ENCODE assay signal across 8 mouse cellular contexts in genomic region chr17:3084551-3084930, GRCm38 (mm10). TPM values are rescaled to one million over a fixed set of nuclear protein-coding genes. Genes with fewer than 3 reads are reported as not detected.
DNase-seq lines count a peak whose midpoint lies in the region; ATAC-seq and TF ChIP-seq lines count a peak whose summit lies in the region.

No protein-coding gene starts in this region.

- H3K4me3 ChIP-seq in embryonic facial prominence, embryonic 13.5 days, result peak overlapping the region; percentile 51
- peak overlapping the region; percentile 62 for H3K4me3 ChIP-seq in heart, embryonic 10.5 days
- H3K4me3 ChIP-seq in liver, embryonic 14.5 days (ENCODE audit: insufficient read depth in 1 of 2, low read depth in 2 of 2, low read length in 2 of 2), result peak overlapping the region; percentile 69 to 73
- peak overlapping the region; percentile 47 for H3K4me3 ChIP-seq in neural tube, embryonic 12.5 days

- peak overlapping the region; percentile 65 for H3K4me2 ChIP-seq in embryonic facial prominence, embryonic 13.5 days
- H3K4me2 ChIP-seq in liver, embryonic 14.5 days (ENCODE audit: low read depth), result peak overlapping the region; percentile 60
- peak overlapping the region; percentile 64 for H3K4me2 ChIP-seq in neural tube, embryonic 12.5 days (replicated peaks)

- TF ChIP-seq EP300 in liver, embryonic 14.5 days (IDR thresholded peaks at IDR 0.05; ENCODE audit: low read depth), result no peak

- H3K27ac ChIP-seq in embryonic facial prominence, embryonic 13.5 days, result peak overlapping the region; percentile 93
- H3K27ac ChIP-seq in heart, embryonic 10.5 days, result peak overlapping the region; percentile 87
- H3K27ac ChIP-seq in liver, embryonic 14.5 days, result peak overlapping the region; percentile 93
- peak overlapping the region; percentile 70; the same call in 1 of the 2 replicates for H3K27ac ChIP-seq in neural tube, embryonic 12.5 days

- H3K27me3 ChIP-seq in embryonic facial prominence, embryonic 13.5 days, result no peaks in the 10 kb centered on the region
- no peaks in the 10 kb centered on the region for H3K27me3 ChIP-seq in heart, embryonic 10.5 days (ENCODE audit: insufficient read depth, poor library complexity, severe bottlenecking)
- no peaks in the 10 kb centered on the region for H3K27me3 ChIP-seq in liver, embryonic 14.5 days (ENCODE audit: control insufficient read depth, insufficient read depth, low read length)
- no peaks in the 10 kb centered on the region for H3K27me3 ChIP-seq in neural tube, embryonic 12.5 days (replicated peaks)

- ATAC-seq in embryonic facial prominence, embryonic 13.5 days (ENCODE audit: insufficient number of reproducible peaks, insufficient read depth, low FRiP score, low TSS enrichment, low read depth), result peak; percentile 0; the same call in 1 of the 2 replicates
- peak; percentile 46 for ATAC-seq in liver, embryonic 14.5 days (ENCODE audit: insufficient read depth)
- ATAC-seq in neural tube, embryonic 12.5 days (ENCODE audit: low FRiP score, low read depth), result peak; percentile 46

- H3K9me3 ChIP-seq in embryonic facial prominence, embryonic 13.5 days, result peaks cover 3% of the 10 kb centered on the region
- H3K9me3 ChIP-seq in heart, embryonic 10.5 days, result peaks cover 3% of the 10 kb centered on the region
- no peaks in the 10 kb centered on the region for H3K9me3 ChIP-seq in liver, embryonic 14.5 days (ENCODE audit: control insufficient read depth, low read length)
- H3K9me3 ChIP-seq in neural tube, embryonic 12.5 days, result peaks cover 3% of the 10 kb centered on the region; the same call in 1 of the 2 replicates

- no peaks in the 10 kb centered on the region for H3K36me3 ChIP-seq in embryonic facial prominence, embryonic 13.5 days
- no peaks in the 10 kb centered on the region for H3K36me3 ChIP-seq in heart, embryonic 10.5 days
- no peaks in the 10 kb centered on the region for H3K36me3 ChIP-seq in liver, embryonic 14.5 days (replicated peaks; ENCODE audit: control insufficient read depth, insufficient read depth, low read depth)
- H3K36me3 ChIP-seq in neural tube, embryonic 12.5 days, result no peaks in the 10 kb centered on the region

- peak; percentile 91 for TF ChIP-seq CTCF in liver, embryonic 14.5 days (IDR thresholded peaks at IDR 0.05; ENCODE audit: low read depth)

- under 1% methylated on average over 31 of the region's 31 CpGs for WGBS in embryonic facial prominence, embryonic 13.5 days
- under 1% methylated on average over 31 of the region's 31 CpGs for WGBS in heart, embryonic 10.5 days
- under 1% methylated on average over 30 of the region's 31 CpGs for WGBS in liver, embryonic 14.5 days (ENCODE audit: insufficient replicate concordance)
- under 1% methylated on average over 31 of the region's 31 CpGs for WGBS in neural tube, embryonic 12.5 days

- H3K9ac ChIP-seq in embryonic facial prominence, embryonic 13.5 days, result peak overlapping the region; percentile 68
- H3K9ac ChIP-seq in liver, embryonic 14.5 days (replicated peaks), result peak overlapping the region; percentile 74
- H3K9ac ChIP-seq in neural tube, embryonic 12.5 days, result peak overlapping the region; percentile 48; the same call in 1 of the 2 replicates

- 0 out of 2 replicates have a peak, but pooled peaks cover 4% of the 10 kb centered on the region for H3K4me1 ChIP-seq in embryonic facial prominence, embryonic 13.5 days
- H3K4me1 ChIP-seq in heart, embryonic 10.5 days, result no peaks in the 10 kb centered on the region
- peaks cover 0 to 7% of the 10 kb centered on the region in 2 experiments; a peak in 2 of 4 replicates for H3K4me1 ChIP-seq in liver, embryonic 14.5 days (replicated peaks; ENCODE audit: control insufficient read depth in 2 of 2, insufficient read depth in 2 of 2, low read length in 1 of 2)
- no peaks in the 10 kb centered on the region for H3K4me1 ChIP-seq in neural tube, embryonic 12.5 days

- peak; percentile 69 for DNase-seq in 416B (ENCODE audit: low read depth)
- DNase-seq in adrenal gland, postnatal 14 days, result peak; percentile 85
- peak; percentile 86 for DNase-seq in heart, embryonic 10.5 days (ENCODE audit: low spot score)
- DNase-seq in kidney, postnatal 10 days, result peak; percentile 89
- DNase-seq in liver, embryonic 14.5 days (ENCODE audit: low read depth in 3 of 3, low spot score in 3 of 3), result no peak
- DNase-seq in telencephalon, adult 2 months (ENCODE audit: low read depth, low spot score), result peak; percentile 6

RNA-seq across cellular contexts. Expression of gene Scaf8, which starts 30.2 kb away (rescaled TPM):
- 40.4 and 44.0 TPM in 2 replicates for total RNA-seq in adrenal gland, postnatal 14 days (2021)
- polyA plus RNA-seq in embryonic facial prominence, embryonic 13.5 days (2015; fragmentation: Nextera tagmentation; extraction: Ambion mirVana), result 22.7 and 22.8 TPM in 2 replicates
- polyA plus RNA-seq in heart, embryonic 10.5 days (2016; fragmentation: Nextera tagmentation; extraction: Ambion mirVana), result 19.7 and 21.1 TPM in 2 replicates
- 7.4 and 10.1 TPM in 2 replicates for polyA plus RNA-seq in liver, embryonic 14.5 days (2012; rRNA removed)
- polyA plus RNA-seq in liver, embryonic 14.5 days (2014; fragmentation: Nextera tagmentation; extraction: Ambion mirVana), result 8.2 and 8.8 TPM in 2 replicates
- 23.6 and 24.9 TPM in 2 replicates for polyA plus RNA-seq in neural tube, embryonic 12.5 days (2016; fragmentation: Nextera tagmentation; extraction: Ambion mirVana)

Comparison
In these comparisons a context has a peak if more than half of its experiments do, and no peak if none do; other contexts are left out.
1. DNase-seq: peak in 416B (single experiment), adrenal gland, postnatal 14 days (single experiment), heart, embryonic 10.5 days (single experiment), kidney, postnatal 10 days (single experiment) and telencephalon, adult 2 months (single experiment); none in liver, embryonic 14.5 days (0 of 3).
2. Peak in every context shown above with its lines, with median percentiles within 50 percentile points of each other: ATAC-seq, H3K27ac ChIP-seq, H3K4me2 ChIP-seq, H3K4me3 ChIP-seq and H3K9ac ChIP-seq.